Mouse (Mus musculus) adrenal gland, adult (tissue): ENCODE results near the gene Golt1a.

Experiments used
- DNase-seq, 2 experiments: peaks; one replicate each; pipeline ENCODE4 v3.0.0; 2022 to 2023; ENCODE audit warnings: low spot score in 1 of 2; ENCODE audit not compliant: inconsistent age in 2 of 2

The Golt1a gene

GRCm38 (mm10) chr1:133309652-133310267 lies at the start of gene Golt1a:
Gene Golt1a (plus strand): TSS chr1:133309800.
- no peak for DNase-seq

- no peak for DNase-seq
These were observed 47.0 kb upstream of the Golt1a start for GRCm38 (mm10) chr1:133262628-133263027.

GRCm38 (mm10) chr1:133263134-133263533 lies 46.5 kb upstream of the Golt1a start:
- DNase-seq: no peak

GRCm38 (mm10) chr1:133264367-133264766 lies 45.2 kb upstream of the Golt1a start:
- DNase-seq: peak; percentile 74 to 84

GRCm38 (mm10) chr1:133265114-133265766 lies 44.4 kb upstream of the Golt1a start:
- no peak for DNase-seq

GRCm38 (mm10) chr1:133267094-133267493 lies 42.5 kb upstream of the Golt1a start:
- no peak for DNase-seq

GRCm38 (mm10) chr1:133267813-133268492 lies 41.6 kb upstream of the Golt1a start:
- peak in 1 of 2 experiments; percentile 52 for DNase-seq

- DNase-seq: no peak
These were observed 41.1 kb upstream of the Golt1a start for GRCm38 (mm10) chr1:133268503-133268902.

- peak; percentile 61 to 73 for DNase-seq
These were observed 39.3 kb upstream of the Golt1a start for GRCm38 (mm10) chr1:133270336-133270735.

- DNase-seq: no peak
These were observed 35.4 kb upstream of the Golt1a start for GRCm38 (mm10) chr1:133274163-133274562.

- peak; percentile 54 to 72 for DNase-seq
These were observed 32.6 kb upstream of the Golt1a start for GRCm38 (mm10) chr1:133276983-133277382.

GRCm38 (mm10) chr1:133278539-133278938 lies 31.1 kb upstream of the Golt1a start:
- no peak for DNase-seq

- DNase-seq: no peak
These were observed 30.5 kb upstream of the Golt1a start for GRCm38 (mm10) chr1:133278946-133279631.

- DNase-seq: no peak
These were observed 29.9 kb upstream of the Golt1a start for GRCm38 (mm10) chr1:133279632-133280093.

GRCm38 (mm10) chr1:133280537-133280936 lies 29.1 kb upstream of the Golt1a start:
- DNase-seq: no peak

GRCm38 (mm10) chr1:133285907-133286306 lies 23.7 kb upstream of the Golt1a start:
- no peak for DNase-seq

- DNase-seq: no peak
These were observed 22.5 kb upstream of the Golt1a start for GRCm38 (mm10) chr1:133287051-133287450.

- no peak for DNase-seq
These were observed 21.7 kb upstream of the Golt1a start for GRCm38 (mm10) chr1:133287880-133288279.

- DNase-seq: peak in 1 of 2 experiments; percentile 52
These were observed 17.7 kb upstream of the Golt1a start for GRCm38 (mm10) chr1:133291888-133292287.

- no peak for DNase-seq
These were observed 17.0 kb upstream of the Golt1a start for GRCm38 (mm10) chr1:133292608-133293007.

GRCm38 (mm10) chr1:133296376-133296775 lies 13.2 kb upstream of the Golt1a start:
- no peak for DNase-seq
